Mouse (Mus musculus) limb, embryonic 10.5 days (tissue): ENCODE measurements at regions not wholly inside any gene's neighbourhood (a gene's known extent, or its start where the extent isn't known, plus 50 kb on each side); places are given as distances from the start of the nearest gene placed in this dataset.
A peak's percentile ranks its signal among the peaks of the same experiment; 100 is the strongest.

Source experiments
- DNase-seq: peaks from one replicate; pipeline ENCODE4 v3.0.0-alpha.2; 2017; ENCODE audit warnings: low spot score
- H3K27ac ChIP-seq: fragments of 300-500 bp; sonication (generic); 2 replicates; pipeline ENCODE4 v1.5.1; 2016; ENCODE audit warnings: mild to moderate bottlenecking
- H3K27me3 ChIP-seq: fragments of 300-500 bp; sonication (generic); 2 replicates; pipeline ENCODE4 v1.6.1; 2016; ENCODE audit warnings: low read depth, mild to moderate bottlenecking; ENCODE audit not compliant: poor library complexity, severe bottlenecking
- H3K36me3 ChIP-seq: fragments of 300-500 bp; sonication (generic); 2 replicates; pipeline ENCODE4 v1.6.1; 2016; ENCODE audit warnings: mild to moderate bottlenecking, moderate library complexity
- H3K4me1 ChIP-seq: fragments of 300-500 bp; sonication (generic); 2 replicates; pipeline ENCODE4 v1.6.1; 2016
- H3K4me3 ChIP-seq: fragments of 300-500 bp; sonication (generic); 2 replicates; pipeline ENCODE4 v1.5.1; 2016; ENCODE audit warnings: mild to moderate bottlenecking, moderate library complexity
- H3K9me3 ChIP-seq: fragments of 300-500 bp; sonication (generic); replicated peaks from 2 replicates; pipeline ENCODE4 v1.6.1; 2016; ENCODE audit warnings: mild to moderate bottlenecking
- WGBS: fragments of 180-500 bp; shearing (Covaris S2); methylation state at CpG from one replicate; pipeline ENCODE4 v1.1.7; 2016; 5-methylcytosine and 5-hydroxymethylcytosine counted together

DNA sequence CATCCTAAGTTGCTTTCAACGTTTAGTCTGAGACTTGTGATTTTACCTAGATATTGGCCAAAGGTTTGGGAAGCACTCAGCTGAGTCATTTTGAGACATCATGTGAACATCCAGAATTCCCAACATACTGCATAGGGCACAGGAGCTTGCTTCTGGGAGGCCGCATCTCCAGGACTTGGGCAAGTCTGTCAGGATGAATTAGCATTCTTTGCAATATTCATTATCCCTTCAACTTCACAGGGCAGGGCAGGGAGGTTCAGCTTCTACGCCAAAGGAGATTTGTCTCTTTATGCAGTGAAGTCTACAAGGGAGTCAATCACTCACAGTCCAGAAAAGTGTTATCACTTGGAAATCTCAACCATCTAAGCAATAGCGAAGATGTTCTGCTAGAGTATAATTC is 231.7 kb downstream of the Cpe start:
- Histone ChIP-seq H3K4me1 (no peaks in the 10 kb centered on the region), H3K36me3 (no peaks in the 10 kb centered on the region), H3K27ac (no peak overlapping the region), H3K27me3 (no peaks in the 10 kb centered on the region), H3K4me3 (no peak overlapping the region), H3K9me3 (no peaks in the 10 kb centered on the region)
- 90% methylated on average over 4 of the region's 4 CpGs for WGBS
- no peak for DNase-seq

GRCm38 (mm10) chr8:64456970-64457369 is 235.9 kb downstream of the Cpe start:
- Histone ChIP-seq H3K27me3 (no peaks in the 10 kb centered on the region), H3K36me3 (no peaks in the 10 kb centered on the region), H3K9me3 (no peaks in the 10 kb centered on the region), H3K27ac (no peak overlapping the region), H3K4me1 (no peaks in the 10 kb centered on the region), H3K4me3 (no peak overlapping the region)
- no peak for DNase-seq
- 88% methylated on average over 5 of the region's 5 CpGs for WGBS

DNA sequence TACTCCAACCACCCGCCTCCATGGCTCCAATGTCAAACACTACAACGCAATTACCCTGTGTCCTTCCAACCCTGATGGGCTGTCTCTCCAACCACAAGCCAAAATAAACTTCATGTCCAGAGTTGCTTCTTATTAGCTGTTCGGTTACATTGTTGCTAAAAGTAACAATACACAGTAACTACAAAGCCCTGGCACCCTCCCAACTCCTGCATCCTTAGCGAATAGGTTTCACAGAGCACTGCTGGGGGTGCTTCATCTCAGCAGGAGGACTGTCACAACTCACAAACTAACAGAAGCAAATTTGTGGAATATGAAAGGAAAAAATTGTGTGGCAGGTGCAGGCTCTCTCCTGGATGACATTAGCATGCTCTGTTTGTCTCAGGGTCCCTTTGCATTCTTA is 238.1 kb downstream of the Cpe start:
- Histone ChIP-seq H3K9me3 (no peaks in the 10 kb centered on the region), H3K27me3 (no peaks in the 10 kb centered on the region), H3K4me3 (no peak overlapping the region), H3K4me1 (no peaks in the 10 kb centered on the region), H3K27ac (no peak overlapping the region), H3K36me3 (no peaks in the 10 kb centered on the region)
- WGBS, result 87% methylated on average over 4 of the region's 4 CpGs
- DNase-seq, result no peak

DNA sequence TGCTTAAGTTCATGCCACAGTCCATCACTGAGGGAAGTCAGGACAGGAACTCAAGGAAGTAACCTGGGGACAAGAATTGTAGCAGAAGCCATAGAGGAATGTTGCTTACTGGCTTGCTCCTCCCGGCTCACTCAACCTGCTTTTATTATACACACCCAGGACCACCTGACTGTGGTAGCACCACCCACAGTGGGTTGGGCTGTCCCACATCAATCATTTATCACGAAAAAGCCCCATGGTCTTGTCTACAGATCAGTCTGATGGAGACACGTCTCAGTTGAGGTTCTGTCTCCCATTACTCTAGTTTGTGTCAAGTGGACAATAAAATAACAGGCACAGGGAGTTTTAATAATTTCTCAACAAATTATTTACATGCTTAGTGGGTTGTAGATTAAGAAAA is 239.3 kb upstream of the Tll1 start:
- Histone ChIP-seq H3K36me3 (no peaks in the 10 kb centered on the region), H3K27me3 (no peaks in the 10 kb centered on the region), H3K27ac (no peak overlapping the region), H3K9me3 (no peaks in the 10 kb centered on the region), H3K4me3 (no peak overlapping the region), H3K4me1 (no peaks in the 10 kb centered on the region)
- no peak for DNase-seq
- 85% methylated on average over 3 of the region's 3 CpGs for WGBS

DNA sequence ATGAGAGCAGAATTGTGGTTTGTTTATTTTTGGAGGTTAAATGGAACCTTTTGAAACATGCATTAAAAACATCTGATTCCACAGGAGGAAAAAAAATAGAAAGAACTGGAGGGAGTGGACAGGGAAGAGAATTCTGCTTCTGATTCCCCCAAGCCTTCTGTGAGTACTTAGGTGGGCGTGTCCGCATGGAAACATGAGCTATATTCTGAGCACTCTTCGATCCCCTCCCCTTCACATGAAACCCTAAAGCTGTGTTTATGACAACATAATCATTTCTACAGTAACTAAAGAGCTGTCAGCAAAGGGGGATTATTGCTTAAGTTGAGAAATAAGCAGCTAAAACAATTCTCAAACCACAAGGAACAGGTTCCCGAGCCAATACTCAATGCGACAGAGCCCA is 238.4 kb upstream of the Tll1 start:
- Histone ChIP-seq H3K4me1 (no peaks in the 10 kb centered on the region), H3K27me3 (no peaks in the 10 kb centered on the region), H3K9me3 (no peaks in the 10 kb centered on the region), H3K27ac (no peak overlapping the region), H3K36me3 (no peaks in the 10 kb centered on the region), H3K4me3 (no peak overlapping the region)
- DNase-seq, result no peak
- WGBS, result 90% methylated on average over 5 of the region's 5 CpGs

GRCm38 (mm10) chr8:64438489-64438888 is 232.4 kb upstream of the Tll1 start:
- peak; percentile 62 for DNase-seq
- Histone ChIP-seq H3K4me1 (peaks cover 15% of the 10 kb centered on the region), H3K27me3 (peaks cover 9% of the 10 kb centered on the region; the same call in 1 of the 2 replicates), H3K27ac (no peak overlapping the region), H3K4me3 (no peak overlapping the region), H3K9me3 (no peaks in the 10 kb centered on the region), H3K36me3 (no peaks in the 10 kb centered on the region)
- 43% methylated on average over 5 of the region's 5 CpGs for WGBS

- Histone ChIP-seq H3K27me3 (peaks cover 14% of the 10 kb centered on the region; the same call in 1 of the 2 replicates), H3K27ac (no peak overlapping the region), H3K36me3 (no peaks in the 10 kb centered on the region), H3K4me1 (peaks cover 15% of the 10 kb centered on the region), H3K4me3 (no peak overlapping the region), H3K9me3 (no peaks in the 10 kb centered on the region)
- 82% methylated on average over 7 of the region's 7 CpGs for WGBS
- no peak for DNase-seq
Measured at GRCm38 (mm10) chr8:64434648-64435047, 228.6 kb upstream of the Tll1 start.

GRCm38 (mm10) chr8:64422850-64423214 is 216.8 kb upstream of the Tll1 start:
- Histone ChIP-seq H3K9me3 (no peaks in the 10 kb centered on the region), H3K27me3 (no peaks in the 10 kb centered on the region), H3K36me3 (no peaks in the 10 kb centered on the region), H3K27ac (no peak overlapping the region), H3K4me1 (no peaks in the 10 kb centered on the region), H3K4me3 (no peak overlapping the region)
- DNase-seq, result no peak
- WGBS, result 90% methylated on average over 4 of the region's 4 CpGs

GRCm38 (mm10) chr8:64422200-64422849 is 216.3 kb upstream of the Tll1 start:
- no peak overlapping the region for H3K4me3 ChIP-seq
- no peak overlapping the region for H3K27ac ChIP-seq
- no peaks in the 10 kb centered on the region for H3K27me3 ChIP-seq
- H3K4me1 ChIP-seq, result no peaks in the 10 kb centered on the region
- H3K36me3 ChIP-seq, result no peaks in the 10 kb centered on the region
- DNase-seq, result no peak
- H3K9me3 ChIP-seq, result no peaks in the 10 kb centered on the region
- 81% methylated on average over 8 of the region's 8 CpGs for WGBS

- H3K27me3 ChIP-seq, result no peaks in the 10 kb centered on the region
- 90% methylated on average over 6 of the region's 6 CpGs for WGBS
- no peak for DNase-seq
- no peaks in the 10 kb centered on the region for H3K9me3 ChIP-seq
- H3K36me3 ChIP-seq, result no peaks in the 10 kb centered on the region
- no peak overlapping the region for H3K27ac ChIP-seq
- no peaks in the 10 kb centered on the region for H3K4me1 ChIP-seq
- H3K4me3 ChIP-seq, result no peak overlapping the region
Measured at GRCm38 (mm10) chr8:64421502-64422199, 215.6 kb upstream of the Tll1 start.

DNA sequence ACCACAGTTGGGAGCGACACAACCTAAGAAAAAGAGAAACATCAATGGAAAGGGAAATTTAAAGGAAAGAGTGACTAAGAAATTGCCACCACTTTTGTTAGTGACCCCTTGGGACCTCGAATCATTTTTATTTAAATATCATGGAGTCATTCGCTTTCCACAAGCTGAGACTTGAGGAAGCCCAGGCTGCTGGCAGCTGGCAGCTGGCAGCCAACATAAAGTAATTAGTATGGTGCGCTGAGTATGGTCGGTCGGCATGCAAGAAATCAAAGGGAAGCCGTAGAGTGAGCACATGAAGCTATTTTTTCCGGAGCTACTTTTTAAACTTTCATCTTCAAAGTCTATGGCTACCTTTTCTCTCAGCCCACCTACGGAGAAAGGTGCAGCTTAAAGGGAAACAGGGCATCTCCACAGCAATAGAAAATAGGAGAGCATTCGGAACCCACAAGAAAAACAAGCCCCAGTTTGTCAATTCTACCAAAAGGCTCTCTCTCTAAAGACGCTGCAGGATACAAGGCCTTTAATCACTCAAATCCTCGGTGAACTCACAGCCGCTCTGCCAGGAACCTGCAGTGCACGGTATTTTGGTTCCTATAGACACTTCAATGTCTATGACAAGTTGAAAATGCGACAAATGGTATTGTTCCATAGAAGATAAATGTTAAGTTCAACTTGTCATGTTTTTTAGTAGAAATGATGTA is 206.6 kb upstream of the Tll1 start:
- no peak for DNase-seq
- Histone ChIP-seq H3K27me3 (no peaks in the 10 kb centered on the region), H3K9me3 (no peaks in the 10 kb centered on the region), H3K27ac (no peak overlapping the region), H3K4me3 (no peak overlapping the region), H3K4me1 (peaks cover 4% of the 10 kb centered on the region; the same call in 1 of the 2 replicates), H3K36me3 (no peaks in the 10 kb centered on the region)
- WGBS, result 62% methylated on average over 15 of the region's 15 CpGs

- 42% methylated on average over 9 of the region's 9 CpGs for WGBS
- peak; percentile 57 for DNase-seq
Measured at GRCm38 (mm10) chr8:64406775-64407490, 200.9 kb upstream of the Tll1 start.

DNA sequence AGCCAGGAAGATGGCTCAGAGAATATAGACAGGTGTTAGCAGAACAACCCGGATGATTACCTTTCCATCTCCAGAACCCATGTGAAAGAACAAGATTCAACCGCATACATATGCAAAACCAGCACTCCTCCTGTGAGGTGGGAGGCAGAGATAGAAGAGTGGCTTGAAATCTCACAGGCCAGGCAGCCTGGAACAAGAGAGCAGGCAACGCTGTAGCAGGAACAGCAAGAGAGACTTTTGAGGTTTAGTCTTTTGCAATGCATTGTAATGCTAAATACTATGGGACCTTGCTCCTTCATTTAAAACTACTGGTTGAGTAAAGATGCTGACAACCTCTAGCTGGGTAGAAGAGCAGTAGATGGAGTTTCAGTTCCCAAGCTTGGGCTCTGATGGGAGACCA is 193.5 kb upstream of the Tll1 start:
- H3K9me3 ChIP-seq, result no peaks in the 10 kb centered on the region
- WGBS, result 68% methylated on average over 3 of the region's 3 CpGs
- DNase-seq, result no peak

More at GRCm38 (mm10) chr8:64406775-64407490, 200.9 kb upstream of the Tll1 start:
- H3K36me3 ChIP-seq, result no peaks in the 10 kb centered on the region
- H3K27ac ChIP-seq, result no peak overlapping the region
- H3K27me3 ChIP-seq, result no peaks in the 10 kb centered on the region
- H3K9me3 ChIP-seq, result no peaks in the 10 kb centered on the region
- no peak overlapping the region for H3K4me3 ChIP-seq
- H3K4me1 ChIP-seq, result peaks cover 9% of the 10 kb centered on the region; the same call in 1 of the 2 replicates

More for the DNA sequence above, 193.5 kb upstream of the Tll1 start:
- Histone ChIP-seq H3K27ac (no peak overlapping the region), H3K4me3 (no peak overlapping the region), H3K4me1 (peaks cover 15% of the 10 kb centered on the region), H3K27me3 (no peaks in the 10 kb centered on the region; the same call in 1 of the 2 replicates), H3K36me3 (no peaks in the 10 kb centered on the region)
